ENCODE assay signal across 28 mouse cellular contexts in the genomic region with DNA sequence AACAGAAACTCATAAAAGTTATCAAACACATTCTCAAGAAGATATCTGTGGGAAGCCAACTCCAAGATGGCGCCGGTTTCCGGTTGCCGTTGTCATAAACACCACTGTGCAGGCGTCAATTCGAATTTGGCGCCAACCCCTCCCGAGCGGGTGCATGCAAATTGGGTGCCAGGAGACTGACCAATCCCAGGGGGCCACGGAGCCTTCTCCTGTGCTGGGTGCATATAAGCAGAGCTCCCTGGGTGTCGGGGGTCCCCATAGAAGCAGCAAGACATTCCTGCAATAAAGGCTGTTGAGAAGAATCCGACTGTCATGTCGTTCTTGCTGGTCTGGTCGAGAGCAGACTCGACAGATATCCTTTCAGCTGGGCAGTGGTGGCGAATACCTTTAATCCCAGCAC. TPM values are rescaled to one million over a fixed set of nuclear protein-coding genes. Genes with fewer than 3 reads are reported as not detected.
DNase-seq lines count a peak whose midpoint lies in the region; ATAC-seq lines count a peak whose summit lies in the region.
"Had no signal": no experiment of that assay in that cellular context is flagged by ENCODE, and none has a peak within 500 bp of the region (broad histone marks: within the 10 kb centered on the region; RNA-seq: fewer than 3 reads in every experiment).

No protein-coding gene starts in this region.

- H3K27ac ChIP-seq in midbrain, embryonic 15.5 days = no peak overlapping the region
- H3K27ac ChIP-seq: embryonic facial prominence, embryonic 10.5 days; forebrain, embryonic 15.5 days; hindbrain, embryonic 12.5 days; limb, embryonic 13.5 days; liver, embryonic 12.5 days; midbrain, embryonic 10.5 days had no signal

- intact Hi-C loops in gastrocnemius, postnatal 36 days (cut with DNase I) = no loop called here

- H3K9ac ChIP-seq in midbrain, embryonic 15.5 days = no peak overlapping the region
- H3K9ac ChIP-seq: forebrain, embryonic 15.5 days; heart, embryonic 12.5 days; hindbrain, embryonic 12.5 days; limb, embryonic 13.5 days; liver, embryonic 12.5 days had no signal

- H3K36me3 ChIP-seq in midbrain, embryonic 15.5 days (replicated peaks) = no peaks in the 10 kb centered on the region
- H3K36me3 ChIP-seq: embryonic facial prominence, embryonic 10.5 days; forebrain, embryonic 15.5 days; heart, embryonic 12.5 days; hindbrain, embryonic 12.5 days; limb, embryonic 13.5 days; liver, embryonic 12.5 days; midbrain, embryonic 10.5 days had no signal

- H3K4me1 ChIP-seq in midbrain, embryonic 15.5 days = no peaks in the 10 kb centered on the region
- H3K4me1 ChIP-seq: embryonic facial prominence, embryonic 10.5 days; forebrain, embryonic 15.5 days; heart, embryonic 12.5 days; hindbrain, embryonic 12.5 days; limb, embryonic 13.5 days; liver, embryonic 12.5 days; midbrain, embryonic 10.5 days had no signal

- H3K4me2 ChIP-seq in midbrain, embryonic 15.5 days = no peak overlapping the region
- H3K4me2 ChIP-seq: forebrain, embryonic 15.5 days; heart, embryonic 12.5 days; hindbrain, embryonic 12.5 days; limb, embryonic 13.5 days; liver, embryonic 12.5 days had no signal

- DNase-seq in gastrocnemius, postnatal 10 days = peak; percentile 4
- no peak for DNase-seq in gastrocnemius, postnatal 36 days
- peak; percentile 13 to 63 for DNase-seq in spleen, postnatal 4 days (ENCODE audit: low spot score in 2 of 2)
- no peak for DNase-seq in spleen, adult 12 weeks (ENCODE audit: low spot score)
- peak; percentile 8 for DNase-seq in gastrocnemius, postnatal 25 days
- DNase-seq in testis, postnatal 10 days (ENCODE audit: low spot score) = peak; percentile 41
- DNase-seq: adrenal gland, postnatal 36 days; heart, postnatal 14 days; kidney, adult 18-20 months; kidney, postnatal 4 days; lung, adult 18-20 months; lung, postnatal 10 days; right cerebral cortex, adult 18-20 months; right cerebral cortex, postnatal 4 days; thymus, postnatal 36 days had no signal

- H3K9me3 ChIP-seq in midbrain, embryonic 15.5 days = no peaks in the 10 kb centered on the region
- H3K9me3 ChIP-seq: embryonic facial prominence, embryonic 10.5 days; forebrain, embryonic 15.5 days; heart, embryonic 12.5 days; hindbrain, embryonic 12.5 days; limb, embryonic 13.5 days; liver, embryonic 12.5 days; midbrain, embryonic 10.5 days had no signal

- WGBS in midbrain, embryonic 15.5 days = 90% methylated on average over 16 of the region's 16 CpGs

- no peak overlapping the region for H3K4me3 ChIP-seq in midbrain, embryonic 15.5 days
- H3K4me3 ChIP-seq: embryonic facial prominence, embryonic 10.5 days; forebrain, embryonic 15.5 days; heart, embryonic 12.5 days; hindbrain, embryonic 12.5 days; limb, embryonic 13.5 days; liver, embryonic 12.5 days; midbrain, embryonic 10.5 days had no signal

- no peaks in the 10 kb centered on the region for H3K27me3 ChIP-seq in midbrain, embryonic 15.5 days (replicated peaks)
- H3K27me3 ChIP-seq: forebrain, embryonic 15.5 days; heart, embryonic 12.5 days; hindbrain, embryonic 12.5 days; limb, embryonic 13.5 days; liver, embryonic 12.5 days had no signal

- ATAC-seq in midbrain, embryonic 15.5 days (replicated peaks) = no peak
- ATAC-seq: activated CD4-positive, CD25-positive, alpha-beta regulatory T cell, adult 4 months; forebrain, embryonic 15.5 days; inflammation-experienced regulatory T-cells, adult 6 months; liver, embryonic 12.5 days had no signal

RNA-seq across cellular contexts. Expression of gene Clvs2, which starts 31.8 kb away (rescaled TPM):
- total RNA-seq in gastrocnemius, postnatal 10 days (2021) = under 1 TPM; 0.12 to 0.43 TPM
- total RNA-seq in gastrocnemius, postnatal 36 days (2021) = under 1 TPM in 1 of 2 experiments, not detected in 1; 0.10 TPM
- total RNA-seq in gastrocnemius, postnatal 25 days (2021) = not detected
- polyA plus RNA-seq in midbrain, embryonic 15.5 days (2015; fragmentation: Nextera tagmentation; extraction: Ambion mirVana) = 21.2 and 23.4 TPM in 2 replicates
- total RNA-seq: granulocyte monocyte progenitor cell, adult 5-6 weeks; heart, postnatal 14 days; MEL had no signal
- polyA plus RNA-seq: C2C12; heart, embryonic 12.5 days had no signal

Comparison
In these comparisons a context has a peak if more than half of its experiments do, and no peak if none do; other contexts are left out.
1. DNase-seq: peak in gastrocnemius, postnatal 10 days (single experiment), spleen, postnatal 4 days (2 of 2), gastrocnemius, postnatal 25 days (single experiment) and testis, postnatal 10 days (single experiment); none in gastrocnemius, postnatal 36 days (0 of 2) and spleen, adult 12 weeks (single experiment).